ENCODE assay signal across 8 mouse cellular contexts in the genomic region with DNA sequence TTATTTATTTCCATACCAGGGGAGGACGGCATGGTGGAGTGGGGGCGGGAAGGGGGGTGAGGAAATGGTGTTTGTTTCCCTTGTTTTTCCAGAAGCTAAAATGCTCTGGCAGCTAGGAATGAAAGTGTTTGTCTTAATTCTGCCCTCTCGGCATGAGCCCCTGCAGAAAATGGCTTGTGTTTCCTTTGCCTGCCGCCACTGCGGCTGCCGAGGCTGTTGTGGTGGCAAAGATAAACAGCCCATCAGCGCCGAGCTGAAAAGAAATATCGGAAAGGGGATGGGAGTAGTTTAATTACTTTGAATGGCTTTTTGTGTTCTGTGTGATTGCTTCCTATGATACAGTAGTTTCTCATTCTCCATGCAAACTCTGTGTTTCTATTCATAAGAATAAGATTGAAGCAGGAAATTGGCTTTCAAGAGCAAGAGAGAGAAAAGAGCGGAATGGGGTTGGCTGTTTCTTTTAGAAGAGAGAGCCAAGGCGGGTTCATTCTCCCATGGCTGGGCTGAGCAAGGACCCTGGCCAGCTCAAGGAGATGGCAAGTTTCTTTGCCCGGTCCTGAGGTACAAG.
DNase-seq lines count a peak whose midpoint lies in the region; ATAC-seq and TF ChIP-seq lines count a peak whose summit lies in the region.

No protein-coding gene starts in this region.

- H3K4me1 ChIP-seq in kidney, postnatal 0 days (replicated peaks; ENCODE audit: insufficient read depth, low read length): no peaks in the 10 kb centered on the region
- no peaks in the 10 kb centered on the region for H3K4me1 ChIP-seq in embryonic facial prominence, embryonic 11.5 days (ENCODE audit: control insufficient read depth, insufficient read depth, low read length)
- H3K4me1 ChIP-seq in hindbrain, embryonic 16.5 days (ENCODE audit: control insufficient read depth, insufficient read depth, low read depth, low read length): peaks cover 16% of the 10 kb centered on the region
- no peaks in the 10 kb centered on the region for H3K4me1 ChIP-seq in liver, embryonic 13.5 days (replicated peaks)

- H3K9ac ChIP-seq in kidney, postnatal 0 days (ENCODE audit: low read depth, low read length): peak overlapping the region; percentile 54
- H3K9ac ChIP-seq in embryonic facial prominence, embryonic 11.5 days (replicated peaks; ENCODE audit: low read length): peak overlapping the region; percentile 54
- peak overlapping the region; percentile 67 for H3K9ac ChIP-seq in hindbrain, embryonic 16.5 days (ENCODE audit: low read depth, low read length)
- H3K9ac ChIP-seq in liver, embryonic 13.5 days: no peak overlapping the region

- no peaks in the 10 kb centered on the region for H3K36me3 ChIP-seq in kidney, postnatal 0 days (ENCODE audit: insufficient read depth, low read length)
- no peaks in the 10 kb centered on the region for H3K36me3 ChIP-seq in embryonic facial prominence, embryonic 11.5 days (replicated peaks; ENCODE audit: control insufficient read depth, insufficient read depth, low read depth, low read length)
- no peaks in the 10 kb centered on the region for H3K36me3 ChIP-seq in hindbrain, embryonic 16.5 days (ENCODE audit: control insufficient read depth, insufficient read depth, low read length)
- H3K36me3 ChIP-seq in liver, embryonic 13.5 days: no peaks in the 10 kb centered on the region

- H3K4me3 ChIP-seq in kidney, postnatal 0 days (replicated peaks; ENCODE audit: low read depth, low read length): peak overlapping the region; percentile 41
- H3K4me3 ChIP-seq in embryonic facial prominence, embryonic 11.5 days (ENCODE audit: low read depth, low read length): peak overlapping the region; percentile 26
- peak overlapping the region; percentile 38 for H3K4me3 ChIP-seq in hindbrain, embryonic 16.5 days (ENCODE audit: low read length)
- H3K4me3 ChIP-seq in liver, embryonic 13.5 days (replicated peaks): peak overlapping the region; percentile 19; the same call in 1 of the 2 replicates

- peak; percentile 43 for DNase-seq in kidney, postnatal 0 days (ENCODE audit: low spot score)
- no peak for DNase-seq in kidney, adult 9 months
- DNase-seq in embryonic facial prominence, embryonic 11.5 days (ENCODE audit: low spot score): peak; percentile 50
- DNase-seq in liver, embryonic 13.5 days: no peak
- DNase-seq in retina, postnatal 1 day: peak; percentile 47
- DNase-seq in ovary, adult 18-20 months (ENCODE audit: low spot score): no peak

- H3K4me2 ChIP-seq in kidney, postnatal 0 days (ENCODE audit: low read length): peak overlapping the region; percentile 87
- H3K4me2 ChIP-seq in embryonic facial prominence, embryonic 11.5 days (ENCODE audit: low read depth, low read length): peak overlapping the region; percentile 58
- H3K4me2 ChIP-seq in hindbrain, embryonic 16.5 days (ENCODE audit: low read length): peak overlapping the region; percentile 74
- peak overlapping the region; percentile 55 for H3K4me2 ChIP-seq in liver, embryonic 13.5 days

- TF ChIP-seq CTCF in kidney, postnatal 0 days (IDR thresholded peaks at IDR 0.05; ENCODE audit: low read depth): no peak

- WGBS in kidney, postnatal 0 days: 8% methylated on average over 12 of the region's 12 CpGs
- 5% methylated on average over 12 of the region's 12 CpGs for WGBS in embryonic facial prominence, embryonic 11.5 days
- 4% methylated on average over 12 of the region's 12 CpGs for WGBS in hindbrain, embryonic 16.5 days
- 6% methylated on average over 12 of the region's 12 CpGs for WGBS in liver, embryonic 13.5 days (ENCODE audit: insufficient replicate concordance)

- H3K27me3 ChIP-seq in kidney, postnatal 0 days (ENCODE audit: insufficient read depth, low read length): no peaks in the 10 kb centered on the region
- H3K27me3 ChIP-seq in embryonic facial prominence, embryonic 11.5 days (ENCODE audit: control insufficient read depth, insufficient read depth, low read length): no peaks in the 10 kb centered on the region; the same call in 1 of the 2 replicates
- no peaks in the 10 kb centered on the region for H3K27me3 ChIP-seq in hindbrain, embryonic 16.5 days (replicated peaks; ENCODE audit: control insufficient read depth, insufficient read depth, low read length)
- H3K27me3 ChIP-seq in liver, embryonic 13.5 days: peaks cover 4% of the 10 kb centered on the region; the same call in 1 of the 2 replicates

- H3K9me3 ChIP-seq in kidney, postnatal 0 days (replicated peaks; ENCODE audit: low read length): no peaks in the 10 kb centered on the region
- no peaks in the 10 kb centered on the region for H3K9me3 ChIP-seq in embryonic facial prominence, embryonic 11.5 days (replicated peaks; ENCODE audit: control insufficient read depth, low read length)
- no peaks in the 10 kb centered on the region for H3K9me3 ChIP-seq in hindbrain, embryonic 16.5 days (ENCODE audit: control insufficient read depth, low read length)
- H3K9me3 ChIP-seq in liver, embryonic 13.5 days (replicated peaks): no peaks in the 10 kb centered on the region

- no peak overlapping the region for H3K27ac ChIP-seq in kidney, postnatal 0 days
- no peak overlapping the region for H3K27ac ChIP-seq in embryonic facial prominence, embryonic 11.5 days (replicated peaks; ENCODE audit: low read depth, low read length)
- H3K27ac ChIP-seq in hindbrain, embryonic 16.5 days (ENCODE audit: low read depth, low read length): peak overlapping the region; percentile 77
- H3K27ac ChIP-seq in liver, embryonic 13.5 days: no peak overlapping the region

- no peak for ATAC-seq in kidney, postnatal 0 days (replicated peaks; ENCODE audit: low FRiP score, low read depth)
- ATAC-seq in embryonic facial prominence, embryonic 11.5 days (replicated peaks; ENCODE audit: insufficient number of reproducible peaks, low FRiP score, low TSS enrichment, low read depth): no peak; the same call in 1 of the 2 replicates
- ATAC-seq in hindbrain, embryonic 16.5 days: peak; percentile 89
- ATAC-seq in liver, embryonic 13.5 days (ENCODE audit: low read depth): no peak
- no peak for ATAC-seq in inflammation-experienced regulatory T-cells, adult 6 months

Comparison
In these comparisons a context has a peak if more than half of its experiments do, and no peak if none do; other contexts are left out.
1. DNase-seq: peak in kidney, postnatal 0 days (single experiment), embryonic facial prominence, embryonic 11.5 days (single experiment) and retina, postnatal 1 day (single experiment); none in kidney, adult 9 months (single experiment), liver, embryonic 13.5 days (single experiment) and ovary, adult 18-20 months (single experiment).
2. Peak in every context shown above with its lines, with median percentiles within 50 percentile points of each other: H3K4me2 ChIP-seq and H3K4me3 ChIP-seq.